Mouse (Mus musculus): ENCODE data around the gene Pax5.

The Pax5 gene

GRCm38 (mm10) chr4:44705151-44705550, 5.1 kb downstream of the Pax5 start:
- no peak for DNase-seq

- DNase-seq: peak; percentile 82
Measured at GRCm38 (mm10) chr4:44704369-44704745, 5.9 kb downstream of the Pax5 start.

GRCm38 (mm10) chr4:44703686-44704368, 6.5 kb downstream of the Pax5 start:
- DNase-seq: no peak

GRCm38 (mm10) chr4:44702891-44703685, 7.2 kb downstream of the Pax5 start:
- DNase-seq: no peak

- peak; percentile 23 for DNase-seq
Measured at GRCm38 (mm10) chr4:44702011-44702527, 8.2 kb downstream of the Pax5 start.

- DNase-seq: no peak
Measured at GRCm38 (mm10) chr4:44701513-44701912, 8.8 kb downstream of the Pax5 start.

- peak; percentile 67 for DNase-seq
Measured at GRCm38 (mm10) chr4:44696676-44697075, 13.6 kb downstream of the Pax5 start.

- no peak for DNase-seq
Measured at GRCm38 (mm10) chr4:44694369-44694768, 15.9 kb downstream of the Pax5 start.

GRCm38 (mm10) chr4:44685582-44685981, 24.7 kb downstream of the Pax5 start:
- DNase-seq: no peak

- no peak for DNase-seq
Measured at GRCm38 (mm10) chr4:44680242-44680897, 29.9 kb downstream of the Pax5 start.

- DNase-seq: no peak
Measured at GRCm38 (mm10) chr4:44678641-44679040, 31.6 kb downstream of the Pax5 start.

- DNase-seq: no peak
Measured at GRCm38 (mm10) chr4:44678026-44678425, 32.3 kb downstream of the Pax5 start.

- DNase-seq: no peak
Measured at GRCm38 (mm10) chr4:44674973-44675372, 35.3 kb downstream of the Pax5 start.

GRCm38 (mm10) chr4:44673726-44674125, 36.6 kb downstream of the Pax5 start:
- peak; percentile 23 for DNase-seq

GRCm38 (mm10) chr4:44672216-44672937, 37.9 kb downstream of the Pax5 start:
- DNase-seq: no peak

- DNase-seq: no peak
Measured at GRCm38 (mm10) chr4:44671486-44671885, 38.8 kb downstream of the Pax5 start.

- DNase-seq: no peak
Measured at GRCm38 (mm10) chr4:44671035-44671434, 39.3 kb downstream of the Pax5 start.

- DNase-seq: no peak
Measured at GRCm38 (mm10) chr4:44670380-44670779, 39.9 kb downstream of the Pax5 start.

- DNase-seq: peak; percentile 26
Measured at GRCm38 (mm10) chr4:44669485-44670181, 40.7 kb downstream of the Pax5 start.

- no peak for DNase-seq
Measured at GRCm38 (mm10) chr4:44668574-44668973, 41.7 kb downstream of the Pax5 start.

- DNase-seq: no peak
Measured at GRCm38 (mm10) chr4:44668172-44668571, 42.1 kb downstream of the Pax5 start.

- DNase-seq: no peak
Measured at GRCm38 (mm10) chr4:44667369-44667768, 42.9 kb downstream of the Pax5 start.

GRCm38 (mm10) chr4:44664767-44665056, 45.6 kb downstream of the Pax5 start:
- no peak for DNase-seq

All from kidney, adult 9 months (tissue).